Comparison of ENCODE assay signal across 10 mouse cellular contexts in genomic region chr12:40832157-40832556, GRCm38 (mm10).
DNase-seq lines count a peak whose midpoint lies in the region; ATAC-seq and TF ChIP-seq lines count a peak whose summit lies in the region.
"Had no signal": no experiment of that assay in that cellular context is flagged by ENCODE, and none has a peak within 500 bp of the region (broad histone marks: within the 10 kb centered on the region; RNA-seq: fewer than 3 reads in every experiment).

No protein-coding gene starts in this region.

- no peak overlapping the region for H3K4me2 ChIP-seq in lung, embryonic 14.5 days
- H3K4me2 ChIP-seq: embryonic facial prominence, embryonic 12.5 days; limb, embryonic 12.5 days had no signal

- no peak for ATAC-seq in lung, embryonic 14.5 days (ENCODE audit: insufficient read depth)

- no peaks in the 10 kb centered on the region for H3K4me1 ChIP-seq in embryonic fibroblast, embryonic 13.5 days (ENCODE audit: control insufficient read depth, insufficient read depth, low read length)
- H3K4me1 ChIP-seq in lung, embryonic 14.5 days (ENCODE audit: insufficient read depth): no peaks in the 10 kb centered on the region
- H3K4me1 ChIP-seq: embryonic facial prominence, embryonic 12.5 days; limb, embryonic 12.5 days had no signal

- no peaks in the 10 kb centered on the region for H3K27me3 ChIP-seq in lung, embryonic 14.5 days (ENCODE audit: insufficient read depth, low read length)
- H3K27me3 ChIP-seq: embryonic facial prominence, embryonic 12.5 days; limb, embryonic 12.5 days had no signal

- H3K27ac ChIP-seq in embryonic fibroblast, embryonic 13.5 days (ENCODE audit: insufficient read depth, low read length): no peak overlapping the region
- no peak overlapping the region for H3K27ac ChIP-seq in lung, embryonic 14.5 days (ENCODE audit: low read depth)
- H3K27ac ChIP-seq: embryonic facial prominence, embryonic 12.5 days; limb, embryonic 12.5 days had no signal

- 76% methylated on average over 8 of the region's 8 CpGs for WGBS in lung, embryonic 14.5 days

- H3K4me3 ChIP-seq in embryonic fibroblast, embryonic 13.5 days (ENCODE audit: insufficient read depth, low read length): no peak overlapping the region
- no peak overlapping the region for H3K4me3 ChIP-seq in lung, embryonic 14.5 days (ENCODE audit: low read depth, low read length)
- H3K4me3 ChIP-seq: embryonic facial prominence, embryonic 12.5 days; limb, embryonic 12.5 days had no signal

- DNase-seq in gastrocnemius, postnatal 10 days: peak; percentile 15
- no peak for DNase-seq in gastrocnemius, postnatal 36 days
- DNase-seq in thymus, postnatal 0 days (ENCODE audit: low spot score): peak; percentile 18
- no peak for DNase-seq in thymus, adult 18-20 months
- DNase-seq in lung, embryonic 14.5 days: peak; percentile 72
- no peak for DNase-seq in urinary bladder, postnatal 10 days (ENCODE audit: low spot score)
- no peak for DNase-seq in adrenal gland, postnatal 4 days (ENCODE audit: low spot score in 2 of 2)

- H3K36me3 ChIP-seq in lung, embryonic 14.5 days (ENCODE audit: insufficient read depth): peaks cover 16% of the 10 kb centered on the region; the same call in 1 of the 2 replicates

- no peak overlapping the region for H3K9ac ChIP-seq in lung, embryonic 14.5 days
- H3K9ac ChIP-seq: embryonic facial prominence, embryonic 12.5 days; limb, embryonic 12.5 days had no signal

- peak; percentile 25; the same call in 1 of the 2 replicates for TF ChIP-seq CTCF in embryonic fibroblast, embryonic 13.5 days (IDR thresholded peaks at IDR 0.05; ENCODE audit: borderline replicate concordance, insufficient read depth, low read length)
- peak; percentile 70 for TF ChIP-seq CTCF in lung, embryonic 14.5 days (IDR thresholded peaks at IDR 0.05; ENCODE audit: low read depth)

- no peaks in the 10 kb centered on the region for H3K9me3 ChIP-seq in lung, embryonic 14.5 days (ENCODE audit: low read depth, low read length)
- H3K9me3 ChIP-seq: embryonic facial prominence, embryonic 12.5 days; limb, embryonic 12.5 days had no signal

- intact Hi-C loops in gastrocnemius, postnatal 36 days (cut with DNase I): no loop called here

- TF ChIP-seq POLR2A in embryonic fibroblast, embryonic 13.5 days (IDR thresholded peaks at IDR 0.05; ENCODE audit: low read depth, low read length): no peak

Comparison
In these comparisons a context has a peak if more than half of its experiments do, and no peak if none do; other contexts are left out.
1. DNase-seq: peak in gastrocnemius, postnatal 10 days (single experiment), thymus, postnatal 0 days (single experiment) and lung, embryonic 14.5 days (single experiment); none in gastrocnemius, postnatal 36 days (0 of 2), thymus, adult 18-20 months (0 of 2), urinary bladder, postnatal 10 days (single experiment) and adrenal gland, postnatal 4 days (0 of 2).